Mouse (Mus musculus): ENCODE measurements around the gene Dapl1. TPM values are rescaled to one million over a fixed set of nuclear protein-coding genes. Genes with fewer than 3 reads are reported as not detected.

The Dapl1 gene
- total RNA-seq, 2 experiments from 2014 or later = 1.8 to 2.0 TPM

- DNase-seq (ENCODE audit: extremely low spot score in 1 of 2, low spot score in 2 of 2) = peak in 1 of 2 experiments; percentile 28
- intact Hi-C loops (cut with DNase I) = loop anchor here (10.0 kb wide), 1 partner anchor 888 kb away; no protein-coding TSS in a partner anchor
Measured at GRCm38 (mm10) chr2:59526893-59527292, 42.4 kb downstream of the Dapl1 start.

DNA sequence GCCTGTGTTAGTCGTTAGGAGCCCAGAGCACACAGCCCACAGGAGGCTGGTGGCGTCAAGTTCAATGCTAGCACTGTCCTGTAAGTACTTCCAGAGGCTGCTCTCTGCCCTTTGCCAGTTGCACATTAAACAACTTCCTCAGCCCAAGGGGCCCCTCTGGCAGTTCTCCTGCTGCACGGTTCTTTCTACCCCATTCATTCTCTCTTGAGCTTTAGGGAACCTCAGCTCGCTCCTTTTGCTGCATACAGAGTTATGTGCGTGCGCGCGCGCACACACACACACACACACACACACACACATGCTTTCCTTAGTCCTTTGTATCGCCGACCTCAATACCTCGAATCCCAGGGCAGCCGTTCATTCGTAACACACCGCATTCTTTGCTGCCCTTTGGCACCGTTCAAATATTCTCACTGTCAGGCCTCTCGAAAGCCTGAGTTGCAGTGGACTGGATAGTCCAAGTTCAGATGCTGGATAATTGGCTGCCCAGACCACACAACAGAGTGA, 45.2 kb downstream of the Dapl1 start:
- DNase-seq (ENCODE audit: extremely low spot score in 1 of 2, low spot score in 2 of 2) = no peak
- intact Hi-C loops (cut with DNase I) = loop anchor here (10.0 kb wide), 1 partner anchor 885 kb away; no protein-coding TSS in a partner anchor

GRCm38 (mm10) chr2:59530811-59531210, 46.4 kb downstream of the Dapl1 start:
- intact Hi-C loops (cut with DNase I) = no loop called here
- no peak for DNase-seq (ENCODE audit: extremely low spot score in 1 of 2, low spot score in 2 of 2)

- no peak for DNase-seq (ENCODE audit: extremely low spot score in 1 of 2, low spot score in 2 of 2)
- intact Hi-C loops (cut with DNase I) = no loop called here
Measured at GRCm38 (mm10) chr2:59532999-59533398, 48.5 kb downstream of the Dapl1 start.

- no peak for DNase-seq (ENCODE audit: extremely low spot score in 1 of 2, low spot score in 2 of 2)
- intact Hi-C loops (cut with DNase I) = no loop called here
Measured at GRCm38 (mm10) chr2:59533504-59533903, 49.1 kb downstream of the Dapl1 start.

- intact Hi-C loops (cut with DNase I) = no loop called here
- peak in 1 of 2 experiments; percentile 48 for DNase-seq (ENCODE audit: extremely low spot score in 1 of 2, low spot score in 2 of 2)
Measured at GRCm38 (mm10) chr2:59533971-59534748, 49.7 kb downstream of the Dapl1 start.

DNA sequence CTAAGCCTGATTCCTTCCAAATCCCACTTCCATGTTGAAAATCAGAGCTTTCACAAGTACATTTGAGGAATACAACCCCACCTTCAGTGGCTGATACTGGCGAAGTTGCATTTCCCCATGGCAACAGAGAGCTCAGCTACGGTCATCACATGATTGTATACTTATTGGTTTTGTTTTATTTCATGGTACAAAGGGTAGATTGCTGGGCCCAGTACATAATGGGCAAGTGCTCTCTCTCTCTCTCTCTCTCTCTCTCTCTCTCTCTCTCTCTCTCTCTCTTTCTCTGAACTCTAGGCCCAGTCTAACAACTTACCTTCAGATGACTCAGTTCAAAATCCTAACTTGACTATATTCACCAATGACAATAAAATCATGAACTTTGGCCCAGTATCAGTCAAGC, 52.5 kb downstream of the Dapl1 start:
- intact Hi-C loops (cut with DNase I) = no loop called here
- no peak for DNase-seq (ENCODE audit: extremely low spot score in 1 of 2, low spot score in 2 of 2)

DNA sequence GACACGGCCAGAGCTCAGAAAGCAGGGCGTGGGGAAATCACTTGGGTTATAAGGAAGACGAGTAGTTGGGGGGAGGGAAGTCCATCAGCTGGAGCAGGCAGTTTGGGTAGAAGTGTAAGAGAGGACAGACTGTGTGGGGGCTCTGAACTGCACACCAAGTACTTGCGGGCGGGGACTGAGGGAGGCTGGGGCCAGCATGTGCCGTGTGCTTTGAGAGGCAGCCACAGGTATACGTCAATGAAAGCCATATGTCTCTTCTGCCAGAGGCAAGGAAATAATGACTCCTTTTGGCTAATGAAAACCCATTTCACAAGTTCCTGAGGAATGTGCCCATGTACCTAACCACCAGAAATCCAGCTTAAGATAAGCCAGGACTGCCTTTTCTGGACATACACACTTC, 53.6 kb downstream of the Dapl1 start:
- no peak for DNase-seq (ENCODE audit: extremely low spot score in 1 of 2, low spot score in 2 of 2)
- intact Hi-C loops (cut with DNase I) = no loop called here

DNA sequence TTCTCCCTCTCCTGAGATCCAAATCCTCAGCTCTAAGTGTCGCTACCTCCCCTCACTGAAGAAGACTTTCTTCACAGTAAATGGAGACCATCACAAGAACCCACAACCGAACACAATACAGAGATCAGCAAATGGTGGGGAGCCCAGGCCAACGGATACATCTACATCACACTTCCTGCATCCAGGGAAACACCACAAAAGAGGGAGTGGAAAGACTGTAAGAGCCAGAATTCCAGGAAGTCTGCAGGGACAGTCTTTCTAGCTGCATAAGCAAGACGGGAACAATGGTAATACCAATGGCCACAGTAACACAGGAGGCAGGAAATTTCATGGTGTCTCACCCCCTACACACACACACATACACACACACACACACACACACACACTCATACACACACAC, 55.3 kb downstream of the Dapl1 start:
- intact Hi-C loops (cut with DNase I) = loop anchor here (2.0 kb wide), 1 partner anchor 205 kb away; no protein-coding TSS in a partner anchor
- DNase-seq (ENCODE audit: extremely low spot score in 1 of 2, low spot score in 2 of 2) = no peak

DNA sequence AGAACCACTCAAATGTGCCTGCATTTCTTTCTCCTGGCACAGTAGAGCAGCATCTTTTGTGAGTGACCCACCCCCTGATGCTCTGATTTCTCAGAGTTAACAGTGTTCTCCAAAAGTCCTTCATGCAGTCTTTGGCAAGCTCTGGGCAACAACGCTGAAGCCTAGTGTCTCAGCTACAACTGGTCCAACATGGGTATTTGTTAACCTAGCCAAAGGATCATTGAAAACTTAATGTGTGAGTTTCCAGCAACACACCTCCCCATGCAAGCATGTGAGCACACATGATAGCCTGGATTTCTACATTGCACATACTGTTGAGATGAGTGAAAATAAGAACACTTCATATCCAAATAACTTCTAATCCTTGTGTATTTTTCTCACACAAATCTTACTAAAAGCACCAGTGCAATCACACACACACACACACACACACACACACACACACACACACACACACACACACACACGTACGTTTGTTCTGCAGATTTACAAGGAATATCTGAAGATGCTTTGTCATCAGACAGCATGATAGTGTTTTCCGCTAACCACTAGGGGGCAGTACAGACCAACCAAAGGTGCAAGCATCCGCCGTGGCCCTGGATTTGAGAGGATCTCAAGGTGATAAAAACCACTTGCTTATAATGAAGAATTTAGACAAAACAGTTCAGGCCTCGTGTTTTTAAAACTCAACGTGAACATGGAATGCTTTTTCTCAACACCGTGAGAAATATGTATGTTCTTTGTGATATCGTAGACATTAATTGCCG, 56.9 kb downstream of the Dapl1 start:
- intact Hi-C loops (cut with DNase I) = loop anchor here (2.0 kb wide), 1 partner anchor 203 kb away; no protein-coding TSS in a partner anchor
- DNase-seq (ENCODE audit: extremely low spot score in 1 of 2, low spot score in 2 of 2) = peak; percentile 84 to 86

GRCm38 (mm10) chr2:59543543-59544065, 59.2 kb downstream of the Dapl1 start:
- intact Hi-C loops (cut with DNase I) = no loop called here
- no peak for DNase-seq (ENCODE audit: extremely low spot score in 1 of 2, low spot score in 2 of 2)

GRCm38 (mm10) chr2:59544237-59544909, 59.9 kb downstream of the Dapl1 start:
- intact Hi-C loops (cut with DNase I) = no loop called here
- DNase-seq (ENCODE audit: extremely low spot score in 1 of 2, low spot score in 2 of 2) = no peak

- intact Hi-C loops (cut with DNase I) = no loop called here
- DNase-seq (ENCODE audit: extremely low spot score in 1 of 2, low spot score in 2 of 2) = no peak
Measured at GRCm38 (mm10) chr2:59545001-59545400, 60.5 kb downstream of the Dapl1 start.

GRCm38 (mm10) chr2:59547369-59548099, 63.1 kb downstream of the Dapl1 start:
- DNase-seq (ENCODE audit: extremely low spot score in 1 of 2, low spot score in 2 of 2) = no peak

DNA sequence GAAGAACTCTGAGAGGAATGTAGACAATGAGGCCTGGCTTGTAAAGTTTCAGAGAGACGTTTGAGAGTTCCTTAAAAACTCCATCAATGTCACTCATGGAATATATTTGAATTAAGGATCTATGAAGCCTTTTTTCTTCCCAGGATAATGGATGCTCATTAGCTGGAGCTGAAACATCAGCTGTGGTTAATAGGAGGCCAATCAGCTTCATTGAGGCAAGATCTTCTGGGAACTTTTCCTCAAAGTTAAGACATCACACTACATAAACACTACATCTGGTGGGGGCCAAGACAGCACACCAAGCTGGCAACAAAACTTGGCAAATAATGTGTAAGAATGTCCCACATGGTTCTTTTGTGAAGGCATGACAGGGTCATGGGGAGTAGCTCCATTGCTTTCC, 68.3 kb downstream of the Dapl1 start:
- intact Hi-C loops (cut with DNase I) = no loop called here
- no peak for DNase-seq (ENCODE audit: extremely low spot score in 1 of 2, low spot score in 2 of 2)

More at GRCm38 (mm10) chr2:59547369-59548099, 63.1 kb downstream of the Dapl1 start:
- intact Hi-C loops (cut with DNase I) = no loop called here

GRCm38 (mm10) chr2:59554373-59554940, 70.0 kb downstream of the Dapl1 start:
- intact Hi-C loops (cut with DNase I) = no loop called here
- DNase-seq (ENCODE audit: extremely low spot score in 1 of 2, low spot score in 2 of 2) = no peak

All from left cerebral cortex, postnatal 10 days (tissue).